Mouse (Mus musculus) forebrain, embryonic 16.5 days (tissue): ENCODE data around the gene C1galt1c1. TPM values are rescaled to one million over a fixed set of nuclear protein-coding genes. Genes with fewer than 3 reads are reported as not detected.

ENCODE experiments used
- ATAC-seq: fragments of 200-750 bp; cut with Nextera tagmentation; 2 replicates; pipeline ENCODE4 v1.8.0; 2017; ENCODE audit warnings: mild to moderate bottlenecking, moderate library complexity
- H3K27ac ChIP-seq: fragments of 300-500 bp; sonication (generic); 2 replicates; pipeline ENCODE4 v1.5.1; 2014; ENCODE audit warnings: low read length, control low read depth
- H3K27me3 ChIP-seq: fragments of 300-500 bp; sonication (generic); replicated peaks from 2 replicates; pipeline ENCODE4 v1.6.1; 2014; ENCODE audit warnings: low read length; ENCODE audit not compliant: control insufficient read depth, insufficient read depth
- H3K36me3 ChIP-seq: fragments of 300-500 bp; sonication (generic); 2 replicates; pipeline ENCODE4 v1.6.1; 2014; ENCODE audit not compliant: control insufficient read depth, insufficient read depth
- H3K4me1 ChIP-seq: fragments of 300-500 bp; sonication (generic); replicated peaks from 2 replicates; pipeline ENCODE4 v1.6.1; 2014; ENCODE audit warnings: low read length; ENCODE audit not compliant: control insufficient read depth, insufficient read depth
- H3K4me2 ChIP-seq: fragments of 300-500 bp; sonication (generic); 2 replicates; pipeline ENCODE4 v1.6.1; 2014; ENCODE audit warnings: mild to moderate bottlenecking, low read length, control low read depth
- H3K4me3 ChIP-seq: fragments of 300-500 bp; sonication (generic); replicated peaks from 2 replicates; pipeline ENCODE4 v1.5.1; 2014; ENCODE audit warnings: mild to moderate bottlenecking, low read length, control low read depth
- H3K9ac ChIP-seq: fragments of 300-500 bp; sonication (generic); replicated peaks from 2 replicates; pipeline ENCODE4 v1.6.1; 2014; ENCODE audit warnings: low read depth, low read length, control low read depth
- H3K9me3 ChIP-seq: fragments of 300-500 bp; sonication (generic); 2 replicates; pipeline ENCODE4 v1.6.1; 2016; ENCODE audit warnings: low read length; ENCODE audit not compliant: control insufficient read depth
- WGBS: fragments of 180-500 bp; shearing (Covaris S2); extraction: QIAGEN DNeasy Blood & Tissue Kit; methylation state at CpG from one replicate; pipeline ENCODE4 v1.1.7; 2014; 5-methylcytosine and 5-hydroxymethylcytosine counted together
- polyA plus RNA-seq: library from polyadenylated mRNA; unstranded; fragments of >200 nt; fragmentation: Nextera tagmentation; extraction: Ambion mirVana; gene quantifications from 2 replicates; pipeline ENCODE4 v1.2.1, GENCODE M21; 2015

C1galt1c1 gene
- 25.7 and 26.7 TPM in 2 replicates for polyA plus RNA-seq

GRCm38 (mm10) chrX:38634801-38635637 is at the start of gene C1galt1c1:
C1galt1c1 (minus strand) TSS chrX:38635087.
- Histone ChIP-seq H3K36me3 (no peaks in the 10 kb centered on the region), H3K9ac (peak within 1 kb of the TSS; percentile 75), H3K4me2 (peak within 1 kb of the TSS; percentile 50), H3K27ac (peak within 1 kb of the TSS; percentile 93), H3K9me3 (no peaks in the 10 kb centered on the region), H3K4me3 (peak within 1 kb of the TSS; percentile 53), H3K4me1 (peaks cover 3% of the 10 kb centered on the region), H3K27me3 (no peaks in the 10 kb centered on the region)
- ATAC-seq, result peak; percentile 99
- WGBS, result 13% methylated on average over 36 of the region's 43 CpGs

GRCm38 (mm10) chrX:38681972-38682371 is 47.1 kb upstream of the C1galt1c1 start:
- no peak for ATAC-seq
- Histone ChIP-seq H3K4me3 (no peak overlapping the region), H3K9me3 (no peaks in the 10 kb centered on the region), H3K4me1 (no peaks in the 10 kb centered on the region), H3K36me3 (no peaks in the 10 kb centered on the region), H3K9ac (no peak overlapping the region), H3K27ac (no peak overlapping the region), H3K27me3 (no peaks in the 10 kb centered on the region), H3K4me2 (no peak overlapping the region)
- 62% methylated on average over 2 of the region's 2 CpGs for WGBS

- WGBS, result 82% methylated on average over 6 of the region's 6 CpGs
- ATAC-seq, result no peak
Observed at GRCm38 (mm10) chrX:38669111-38669903, 34.4 kb upstream of the C1galt1c1 start.

GRCm38 (mm10) chrX:38656206-38656883 is 21.5 kb upstream of the C1galt1c1 start:
- Histone ChIP-seq H3K9me3 (no peaks in the 10 kb centered on the region), H3K27me3 (no peaks in the 10 kb centered on the region), H3K4me3 (no peak overlapping the region), H3K4me2 (no peak overlapping the region), H3K36me3 (no peaks in the 10 kb centered on the region), H3K4me1 (no peaks in the 10 kb centered on the region), H3K27ac (no peak overlapping the region), H3K9ac (no peak overlapping the region)
- WGBS, result 76% methylated on average over 4 of the region's 4 CpGs
- ATAC-seq, result no peak

More at GRCm38 (mm10) chrX:38669111-38669903, 34.4 kb upstream of the C1galt1c1 start:
- Histone ChIP-seq H3K4me2 (no peak overlapping the region), H3K4me1 (no peaks in the 10 kb centered on the region), H3K9me3 (no peaks in the 10 kb centered on the region), H3K27ac (no peak overlapping the region), H3K9ac (no peak overlapping the region), H3K27me3 (no peaks in the 10 kb centered on the region), H3K36me3 (no peaks in the 10 kb centered on the region), H3K4me3 (no peak overlapping the region)

GRCm38 (mm10) chrX:38654681-38655080 is 19.8 kb upstream of the C1galt1c1 start:
- no peak overlapping the region for H3K4me2 ChIP-seq
- H3K4me3 ChIP-seq, result no peak overlapping the region
- no peaks in the 10 kb centered on the region for H3K4me1 ChIP-seq
- H3K27ac ChIP-seq, result no peak overlapping the region
- no peak overlapping the region for H3K9ac ChIP-seq
- H3K27me3 ChIP-seq, result no peaks in the 10 kb centered on the region
- 74% methylated on average over 5 of the region's 5 CpGs for WGBS
- H3K36me3 ChIP-seq, result no peaks in the 10 kb centered on the region
- no peaks in the 10 kb centered on the region for H3K9me3 ChIP-seq
- no peak for ATAC-seq

GRCm38 (mm10) chrX:38653181-38653580 is 18.3 kb upstream of the C1galt1c1 start:
- H3K36me3 ChIP-seq, result no peaks in the 10 kb centered on the region
- H3K27ac ChIP-seq, result no peak overlapping the region
- no peak for ATAC-seq
- H3K9me3 ChIP-seq, result no peaks in the 10 kb centered on the region
- no peak overlapping the region for H3K4me2 ChIP-seq
- no peak overlapping the region for H3K9ac ChIP-seq
- H3K4me1 ChIP-seq, result no peaks in the 10 kb centered on the region
- no peaks in the 10 kb centered on the region for H3K27me3 ChIP-seq
- WGBS, result 87% methylated on average over 1 of the region's 1 CpGs
- H3K4me3 ChIP-seq, result no peak overlapping the region

GRCm38 (mm10) chrX:38651167-38651566 is 16.3 kb upstream of the C1galt1c1 start:
- H3K4me1 ChIP-seq, result no peaks in the 10 kb centered on the region
- no peak overlapping the region for H3K27ac ChIP-seq
- H3K36me3 ChIP-seq, result no peaks in the 10 kb centered on the region
- no peak overlapping the region for H3K4me2 ChIP-seq
- H3K9me3 ChIP-seq, result no peaks in the 10 kb centered on the region
- WGBS, result 34% methylated on average over 5 of the region's 7 CpGs
- no peak overlapping the region for H3K9ac ChIP-seq
- H3K4me3 ChIP-seq, result no peak overlapping the region
- H3K27me3 ChIP-seq, result no peaks in the 10 kb centered on the region
- ATAC-seq, result no peak

GRCm38 (mm10) chrX:38650404-38651039 is 15.6 kb upstream of the C1galt1c1 start:
- Histone ChIP-seq H3K36me3 (no peaks in the 10 kb centered on the region), H3K27ac (no peak overlapping the region), H3K27me3 (no peaks in the 10 kb centered on the region), H3K4me1 (no peaks in the 10 kb centered on the region), H3K4me2 (no peak overlapping the region), H3K9ac (no peak overlapping the region), H3K9me3 (no peaks in the 10 kb centered on the region), H3K4me3 (no peak overlapping the region)
- no peak for ATAC-seq
- WGBS, result 68% methylated on average over 9 of the region's 9 CpGs
